Mouse (Mus musculus): ENCODE measurements around the gene Gm10964.

- TF ChIP-seq CTCF (IDR thresholded peaks at IDR 0.05; ENCODE audit: low read depth, low read length) = no peak
- no peak for TF ChIP-seq POLR2A (IDR thresholded peaks at IDR 0.05; ENCODE audit: borderline replicate concordance, low read depth, low read length)
Observed at GRCm38 (mm10) chr3:103732116-103732515, 7.0 kb upstream of the Gm10964 start.
